Mouse (Mus musculus): ENCODE results near the gene Ltb.

DNA sequence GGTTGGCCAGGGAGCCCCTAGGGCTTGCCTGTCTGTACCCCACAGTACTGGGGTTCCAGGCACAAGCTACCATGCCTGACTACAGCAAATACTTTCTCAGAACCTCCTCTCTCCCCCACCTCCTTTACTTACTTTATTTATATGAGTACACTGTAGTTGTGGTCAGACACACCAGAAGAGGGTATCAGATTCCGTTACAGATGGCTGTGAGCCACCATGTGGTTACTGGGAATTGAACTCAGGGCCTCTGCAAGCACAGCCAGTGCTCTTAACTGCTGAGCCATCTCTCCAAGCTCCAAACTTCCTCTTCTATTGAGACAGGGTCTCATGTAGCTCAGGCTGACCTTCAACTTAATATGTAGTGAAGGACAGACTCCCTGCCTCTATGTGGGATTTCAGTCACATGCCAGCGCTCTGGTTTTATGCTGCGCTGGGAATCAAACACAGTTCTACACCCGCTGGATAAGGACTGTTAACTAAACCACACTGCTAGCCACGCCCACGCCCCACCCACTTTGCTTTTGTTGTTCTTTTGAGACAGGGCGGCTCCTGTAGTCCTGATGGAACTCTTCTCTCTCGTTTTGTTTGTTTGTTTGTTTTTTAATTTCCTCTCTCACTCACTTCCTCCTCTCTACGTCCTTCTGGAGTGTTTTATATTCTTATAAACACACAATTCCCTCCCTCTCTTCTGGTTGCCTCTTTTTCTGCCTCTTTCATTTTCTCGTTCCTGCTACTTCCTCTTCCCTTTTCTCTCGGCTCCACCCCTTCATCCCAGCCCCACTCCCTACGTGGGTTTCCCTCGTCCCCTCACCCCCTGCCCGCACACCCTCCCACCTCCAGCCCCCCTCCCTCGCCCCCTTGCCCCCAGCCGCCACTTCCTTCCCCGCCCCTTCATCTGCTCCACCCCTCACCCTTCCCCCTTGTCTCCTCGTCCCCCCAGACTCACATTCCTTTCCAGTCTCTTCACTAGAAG, 8.3 kb upstream of the Ltb start:
- no peak for TF ChIP-seq CTCF (IDR thresholded peaks at IDR 0.05; ENCODE audit: low read depth, low read length)
- TF ChIP-seq GATA1 (IDR thresholded peaks at IDR 0.05; ENCODE audit: borderline replicate concordance, low read length): no peak
- no peak for TF ChIP-seq TAL1 (conservative IDR thresholded peaks at IDR 0.05; ENCODE audit: low read depth, low read length)
